Mouse (Mus musculus) adipocyte (in vitro differentiated cells): ENCODE results near the gene Nup210l.

ENCODE experiments used
- DNase-seq: peaks from one replicate; pipeline ENCODE4 v3.0.0-alpha.2; 2016; ENCODE audit warnings: low spot score

Gene Nup210l

DNA sequence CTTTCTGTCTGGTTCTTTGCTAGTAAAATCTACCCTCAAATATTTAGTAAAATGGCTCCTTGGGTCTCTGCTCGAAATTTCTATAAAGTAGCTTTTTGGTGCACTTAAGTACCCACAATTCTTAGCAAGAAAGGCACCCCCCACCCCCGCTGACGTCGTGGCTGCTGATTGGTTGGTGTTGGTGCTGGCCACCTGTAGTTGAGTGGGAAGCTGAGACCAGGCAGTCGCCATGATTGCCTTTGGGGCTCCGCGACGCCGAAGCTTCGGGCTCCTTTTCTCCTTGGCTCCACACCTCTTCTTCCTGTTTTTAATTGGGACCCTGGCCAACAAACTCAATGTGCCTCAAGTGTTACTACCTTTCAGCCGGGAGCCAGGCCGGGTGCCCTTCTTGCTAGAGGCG lies at the start of gene Nup210l:
Nup210l (plus strand) TSS at position 195 of the 400 bp plus-strand sequence.
- DNase-seq = no peak

DNA sequence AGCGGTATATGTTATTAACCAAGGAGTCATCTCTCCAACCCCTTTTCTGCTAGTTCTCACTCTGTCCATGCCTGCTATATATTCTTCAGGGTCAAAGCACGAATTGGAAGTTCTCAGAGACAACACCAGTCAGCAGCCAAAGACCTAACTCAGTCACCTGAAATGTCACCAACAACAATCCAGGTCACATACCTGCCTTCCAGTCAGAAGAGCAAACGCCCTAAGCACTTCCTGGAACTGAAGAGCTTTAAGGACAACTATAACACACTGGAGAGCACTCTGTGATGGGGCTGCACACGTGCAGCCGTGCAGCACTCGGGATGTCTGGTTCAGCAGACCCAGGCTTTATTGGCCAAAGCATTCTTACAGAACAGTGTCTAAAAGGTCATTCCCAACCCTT lies 42.4 kb upstream of the Nup210l start:
- no peak for DNase-seq

- DNase-seq = peak; percentile 50
Measured at GRCm38 (mm10) chr3:90062539-90062938, 41.4 kb upstream of the Nup210l start.

DNA sequence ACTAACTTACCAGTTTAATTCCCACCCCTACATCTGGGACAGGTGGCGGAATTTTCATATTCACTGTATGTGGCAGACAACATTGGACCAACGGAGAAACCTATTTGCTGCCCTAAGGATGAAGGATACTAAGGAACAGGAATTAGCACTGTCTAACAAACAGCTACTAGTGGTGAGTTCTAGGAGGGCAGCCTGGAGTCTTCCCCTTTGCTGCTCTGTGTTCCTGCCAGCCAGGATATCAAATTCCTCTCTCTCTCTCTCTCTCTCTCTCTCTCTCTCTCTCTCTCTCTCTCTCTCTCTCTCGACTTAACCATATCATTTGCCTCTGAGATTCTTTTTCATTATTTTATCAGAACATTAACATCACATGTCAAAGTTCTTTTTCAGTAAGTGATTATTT lies 39.5 kb upstream of the Nup210l start:
- DNase-seq = no peak

DNA sequence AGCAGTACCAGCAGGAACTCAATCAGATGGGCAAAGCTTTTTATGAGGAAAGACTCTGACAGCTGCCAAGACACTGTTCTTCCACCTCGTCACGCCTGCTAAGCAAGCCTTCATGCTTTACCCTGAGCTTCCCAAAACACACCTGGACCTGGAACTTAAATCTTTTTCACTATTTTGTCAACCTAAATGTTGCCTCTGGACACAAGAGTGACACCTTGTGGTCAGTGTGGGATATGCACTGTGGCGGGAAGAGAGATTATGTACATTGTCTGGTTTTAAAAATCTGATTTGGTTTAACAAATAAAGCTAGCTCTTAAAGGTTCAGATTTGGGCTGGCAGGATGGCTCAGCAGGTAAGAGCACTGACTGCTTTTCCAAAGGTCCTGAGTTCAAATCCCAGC lies 38.4 kb upstream of the Nup210l start:
- peak; percentile 70 for DNase-seq

- no peak for DNase-seq
Measured at GRCm38 (mm10) chr3:90067851-90068250, 36.1 kb upstream of the Nup210l start.

GRCm38 (mm10) chr3:90069688-90070087 lies 34.2 kb upstream of the Nup210l start:
- no peak for DNase-seq

- no peak for DNase-seq
Measured at GRCm38 (mm10) chr3:90072294-90072693, 31.6 kb upstream of the Nup210l start, which contains the start of gene Tpm3. Gene Tpm3, plus strand, starts transcription at chr3:90072649.

DNA sequence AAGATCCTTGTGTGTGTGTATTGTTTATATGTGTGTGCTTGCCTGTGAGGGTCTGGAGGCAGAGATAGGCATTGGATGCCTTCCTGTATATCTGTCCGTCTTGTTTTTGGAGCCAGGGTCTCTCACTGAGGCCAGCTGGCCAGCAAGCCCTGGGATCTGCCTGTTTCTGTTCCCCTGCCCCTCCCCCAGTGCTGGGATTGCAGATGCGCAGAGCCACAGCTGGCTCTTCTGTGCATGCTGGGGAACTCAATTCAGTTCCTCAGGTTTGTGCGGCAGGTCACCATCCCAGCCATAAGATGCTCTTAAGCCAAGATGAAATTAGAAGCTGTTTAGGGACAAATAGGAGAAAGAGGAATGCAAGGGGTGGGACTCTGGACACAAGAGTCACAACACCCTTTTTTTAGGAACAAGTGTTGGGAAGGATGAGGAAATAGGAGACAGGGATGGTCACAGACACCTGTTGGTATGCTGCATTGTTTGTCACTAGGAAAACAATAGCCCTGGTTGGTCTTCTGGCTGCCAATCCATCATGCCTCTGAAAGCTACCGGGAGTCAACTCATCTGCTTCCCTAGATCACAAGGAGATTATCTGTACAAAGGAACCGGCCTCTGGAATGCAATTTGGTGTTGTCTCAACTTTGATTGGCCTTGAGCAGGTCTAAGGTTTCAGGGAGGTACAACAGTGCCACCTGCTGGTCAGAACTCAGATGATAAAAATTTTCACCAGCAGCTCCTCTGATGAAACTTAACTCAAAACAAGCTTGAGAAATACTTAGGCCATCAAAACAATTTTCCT lies 26.8 kb upstream of the Nup210l start:
- peak; percentile 92 for DNase-seq

DNA sequence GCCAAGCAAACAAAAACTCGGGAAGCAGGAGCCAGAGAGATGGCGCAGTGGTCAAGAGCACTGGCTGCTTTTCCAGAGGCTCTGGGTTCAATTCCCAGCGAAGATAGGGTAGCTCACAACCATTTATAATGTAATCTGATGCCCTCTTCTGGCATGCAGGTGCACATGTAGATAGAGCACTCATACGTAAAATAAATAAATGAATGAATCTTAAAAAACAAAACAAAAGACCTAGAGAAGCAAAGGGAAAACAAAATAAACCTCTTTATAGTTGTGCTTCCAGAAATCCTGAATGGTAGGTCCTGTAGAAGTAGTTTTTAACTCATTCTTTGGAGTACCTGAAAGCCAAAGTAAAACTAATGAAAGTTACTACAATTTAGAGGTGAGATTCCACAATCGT lies 25.7 kb upstream of the Nup210l start:
- no peak for DNase-seq

DNA sequence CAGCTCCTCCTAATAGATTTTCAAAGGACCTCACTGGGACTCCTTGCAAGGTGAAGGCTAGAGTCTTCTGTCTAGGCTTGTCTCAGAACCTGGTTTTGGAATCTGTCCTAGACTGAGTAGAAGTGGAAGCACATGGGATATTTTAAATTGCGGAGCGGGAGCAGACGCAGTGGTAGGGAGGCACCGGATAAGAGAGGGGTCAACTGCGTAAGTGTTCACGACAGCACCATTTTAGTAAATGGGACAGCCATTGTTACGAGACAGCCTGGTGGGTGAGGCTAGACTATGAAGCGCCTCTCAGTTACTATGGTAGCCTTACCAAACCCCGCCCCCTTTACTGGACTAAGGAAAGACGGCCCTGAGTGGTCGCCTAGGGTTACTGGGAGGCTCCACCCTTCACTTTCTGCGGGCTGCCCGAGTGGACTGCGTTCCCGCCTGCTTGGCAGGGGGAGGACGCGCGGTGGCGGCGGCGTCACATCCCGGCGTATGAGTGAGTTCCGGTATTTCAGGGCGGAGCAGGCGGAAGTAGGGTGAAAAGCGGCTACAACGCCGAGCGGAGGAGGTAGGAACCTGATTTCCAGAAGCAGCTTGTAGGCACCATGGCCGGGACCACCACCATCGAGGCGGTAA lies 24.7 kb upstream of the Nup210l start:
- peak; percentile 96 for DNase-seq

- DNase-seq = peak; percentile 65
Measured at GRCm38 (mm10) chr3:90079763-90080497, 24.0 kb upstream of the Nup210l start.

GRCm38 (mm10) chr3:90080498-90080863 lies 23.5 kb upstream of the Nup210l start:
- no peak for DNase-seq

GRCm38 (mm10) chr3:90081365-90082240 lies 22.3 kb upstream of the Nup210l start:
- peak; percentile 47 for DNase-seq

DNA sequence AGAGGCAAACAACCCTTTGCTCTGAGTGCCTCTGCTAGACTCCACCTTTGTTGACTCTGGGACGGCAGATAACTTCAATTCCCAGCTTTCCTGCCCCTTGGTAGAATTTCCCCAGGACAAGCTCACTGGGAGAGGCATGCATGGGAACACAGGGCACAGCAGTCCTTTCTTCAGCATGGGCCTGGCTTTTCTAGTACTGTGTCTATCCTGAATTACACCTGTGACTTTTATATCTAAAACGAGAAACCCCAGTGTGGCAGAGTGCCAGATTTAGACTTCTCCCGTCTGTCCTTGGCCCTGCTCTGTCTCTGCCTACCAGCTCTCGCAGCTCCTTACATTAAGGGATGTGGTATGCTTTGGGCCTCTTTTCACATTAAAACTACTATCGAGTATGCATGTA lies 20.9 kb upstream of the Nup210l start:
- peak; percentile 30 for DNase-seq

- DNase-seq = no peak
Measured at GRCm38 (mm10) chr3:90083698-90084324, 20.1 kb upstream of the Nup210l start.

GRCm38 (mm10) chr3:90084790-90085189 lies 19.1 kb upstream of the Nup210l start:
- peak; percentile 67 for DNase-seq

DNA sequence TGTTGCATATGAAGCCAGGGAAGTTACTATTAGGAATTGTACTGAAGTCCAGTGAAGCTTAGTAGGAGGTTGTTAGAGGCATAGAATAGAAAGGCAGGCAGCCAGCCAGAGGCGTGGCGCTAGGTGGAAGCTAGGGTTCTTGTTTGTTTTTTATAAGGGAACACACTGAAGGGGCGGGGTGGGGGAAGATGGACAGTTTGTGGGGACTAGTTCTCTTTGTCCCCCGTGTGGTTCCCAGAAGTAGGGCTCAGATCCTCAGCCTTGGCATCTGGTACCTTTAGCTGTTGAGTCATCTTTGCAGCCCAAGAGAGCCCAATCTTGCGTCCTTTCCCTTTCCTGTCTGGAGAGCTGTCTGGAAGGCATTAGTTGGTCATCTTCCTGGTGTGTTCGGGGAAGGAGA lies 18.7 kb upstream of the Nup210l start:
- DNase-seq = no peak

GRCm38 (mm10) chr3:90086068-90086467 lies 17.9 kb upstream of the Nup210l start:
- DNase-seq = no peak

DNA sequence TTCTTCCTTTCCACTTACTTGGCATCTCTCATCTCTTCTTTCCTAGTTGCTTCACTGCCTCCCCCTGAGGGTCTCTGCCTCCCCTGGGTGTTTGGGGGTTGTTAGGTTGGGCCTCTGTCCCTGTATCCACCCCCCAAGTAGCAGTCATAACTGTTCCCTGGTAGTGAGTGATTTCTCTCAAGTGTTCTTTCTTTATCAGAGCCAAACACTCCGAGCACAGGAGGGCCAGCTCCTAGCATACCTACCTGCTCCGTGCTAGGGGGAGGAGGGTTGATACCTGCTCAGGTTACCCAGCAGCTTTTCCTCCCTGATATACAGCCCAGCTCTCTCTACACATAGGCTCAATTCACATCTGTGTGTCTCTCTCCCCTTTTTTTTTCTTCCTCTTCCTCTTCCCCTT lies 15.3 kb upstream of the Nup210l start:
- DNase-seq = no peak

- DNase-seq = no peak
Measured at GRCm38 (mm10) chr3:90090892-90091291, 13.0 kb upstream of the Nup210l start.
